In genomic region chr11:72221278-72221677, GRCm38 (mm10) we compare ENCODE assay signal across 9 mouse cellular contexts. TPM values are rescaled to one million over a fixed set of nuclear protein-coding genes. Genes with fewer than 3 reads are reported as not detected.
DNase-seq lines count a peak whose midpoint lies in the region; ATAC-seq and TF ChIP-seq lines count a peak whose summit lies in the region.
"Had no signal": no experiment of that assay in that cellular context is flagged by ENCODE, and none has a peak within 500 bp of the region (broad histone marks: within the 10 kb centered on the region; RNA-seq: fewer than 3 reads in every experiment).

No protein-coding gene starts in this region.

- H3K4me3 ChIP-seq in kidney, embryonic 14.5 days (ENCODE audit: low read length) = no peak overlapping the region
- H3K4me3 ChIP-seq in lung, embryonic 14.5 days (ENCODE audit: low read depth, low read length) = no peak overlapping the region
- H3K4me3 ChIP-seq: limb, embryonic 12.5 days had no signal

- no peak overlapping the region for H3K27ac ChIP-seq in kidney, embryonic 14.5 days (ENCODE audit: low read depth, low read length)
- no peak overlapping the region for H3K27ac ChIP-seq in lung, embryonic 14.5 days (ENCODE audit: low read depth)
- H3K27ac ChIP-seq: limb, embryonic 12.5 days had no signal

- no peaks in the 10 kb centered on the region for H3K9me3 ChIP-seq in kidney, embryonic 14.5 days (ENCODE audit: control insufficient read depth, low read length)
- no peaks in the 10 kb centered on the region for H3K9me3 ChIP-seq in lung, embryonic 14.5 days (ENCODE audit: low read depth, low read length)
- H3K9me3 ChIP-seq: limb, embryonic 12.5 days had no signal

- TF ChIP-seq CTCF in brain, embryonic 14.5 days (IDR thresholded peaks at IDR 0.05; ENCODE audit: borderline replicate concordance, extremely low read depth, insufficient read depth, insufficient read length) = peak; percentile 92
- TF ChIP-seq CTCF in lung, embryonic 14.5 days (IDR thresholded peaks at IDR 0.05; ENCODE audit: low read depth) = peak; percentile 93

- peak; percentile 63 to 70 for DNase-seq in cerebellum, adult 18-20 months
- no peak for DNase-seq in cerebellum, adult 11 months
- DNase-seq in brain, embryonic 14.5 days (ENCODE audit: low read depth) = peak; percentile 80
- DNase-seq in frontal cortex, postnatal 10 days (ENCODE audit: low spot score in 2 of 2) = peak; percentile 35 to 64
- peak; percentile 90 for DNase-seq in lung, embryonic 14.5 days
- peak; percentile 49 for DNase-seq in right cerebral cortex, postnatal 36 days (ENCODE audit: low spot score in 2 of 2)

- no peaks in the 10 kb centered on the region for H3K4me1 ChIP-seq in kidney, embryonic 14.5 days (ENCODE audit: control insufficient read depth, insufficient read depth, low read length)
- H3K4me1 ChIP-seq in lung, embryonic 14.5 days (ENCODE audit: insufficient read depth) = no peaks in the 10 kb centered on the region

- no peaks in the 10 kb centered on the region for H3K27me3 ChIP-seq in kidney, embryonic 14.5 days (ENCODE audit: control insufficient read depth, insufficient read depth, low read length)
- H3K27me3 ChIP-seq in lung, embryonic 14.5 days (ENCODE audit: insufficient read depth, low read length) = no peaks in the 10 kb centered on the region
- H3K27me3 ChIP-seq: limb, embryonic 12.5 days had no signal

- WGBS in kidney, embryonic 14.5 days = 17% methylated on average over 6 of the region's 6 CpGs
- WGBS in lung, embryonic 14.5 days = 14% methylated on average over 6 of the region's 6 CpGs

- no peak overlapping the region for H3K4me2 ChIP-seq in kidney, embryonic 14.5 days (replicated peaks; ENCODE audit: low read depth, low read length)
- no peak overlapping the region for H3K4me2 ChIP-seq in lung, embryonic 14.5 days
- H3K4me2 ChIP-seq: limb, embryonic 12.5 days had no signal

- H3K9ac ChIP-seq in kidney, embryonic 14.5 days (ENCODE audit: low read depth, low read length) = no peak overlapping the region
- no peak overlapping the region for H3K9ac ChIP-seq in lung, embryonic 14.5 days
- H3K9ac ChIP-seq: limb, embryonic 12.5 days had no signal

- TF ChIP-seq POLR2A in brain, embryonic 14.5 days (IDR thresholded peaks at IDR 0.05; ENCODE audit: borderline replicate concordance, extremely low read depth, insufficient read depth, insufficient read length, poor library complexity, severe bottlenecking) = no peak

- H3K36me3 ChIP-seq in kidney, embryonic 14.5 days (ENCODE audit: control insufficient read depth, insufficient read depth, low read length) = no peaks in the 10 kb centered on the region
- no peaks in the 10 kb centered on the region for H3K36me3 ChIP-seq in lung, embryonic 14.5 days (ENCODE audit: insufficient read depth)
- H3K36me3 ChIP-seq: limb, embryonic 12.5 days had no signal

- peak; percentile 89 for ATAC-seq in CD4-positive, CD25-positive, alpha-beta regulatory T cell, adult 4 months
- 0 out of 2 replicates have a peak, but pooled peaks have one; percentile 61 for ATAC-seq in kidney, embryonic 14.5 days (ENCODE audit: low FRiP score, low TSS enrichment)
- peak; percentile 44; the same call in 1 of the 2 replicates for ATAC-seq in lung, embryonic 14.5 days (ENCODE audit: insufficient read depth)

RNA-seq across cellular contexts. Expression of gene Med31, which starts 5.9 kb away (rescaled TPM):
- polyA plus RNA-seq in CD4-positive, CD25-positive, alpha-beta regulatory T cell, adult 4 months (2017; shearing (Covaris generic)) = 10 to 100 TPM; 17.9 to 19.9 TPM
- polyA plus RNA-seq in brain, embryonic 14.5 days (2012; rRNA removed) = 33.8 and 52.6 TPM in 2 replicates
- polyA plus RNA-seq in kidney, embryonic 14.5 days (2014; fragmentation: Nextera tagmentation; extraction: Ambion mirVana) = 45.6 and 62.1 TPM in 2 replicates
- polyA plus RNA-seq in lung, embryonic 14.5 days (2014; fragmentation: Nextera tagmentation; extraction: Ambion mirVana) = 38.9 and 40.6 TPM in 2 replicates

RNA-seq across cellular contexts. Expression of gene Txndc17, which starts 13.9 kb away (rescaled TPM):
- polyA plus RNA-seq in CD4-positive, CD25-positive, alpha-beta regulatory T cell, adult 4 months (2017; shearing (Covaris generic)) = 10 to 100 TPM; 86.0 to 99.9 TPM
- 66.5 and 78.4 TPM in 2 replicates for polyA plus RNA-seq in brain, embryonic 14.5 days (2012; rRNA removed)
- polyA plus RNA-seq in kidney, embryonic 14.5 days (2014; fragmentation: Nextera tagmentation; extraction: Ambion mirVana) = 207 and 237 TPM in 2 replicates
- 182 and 190 TPM in 2 replicates for polyA plus RNA-seq in lung, embryonic 14.5 days (2014; fragmentation: Nextera tagmentation; extraction: Ambion mirVana)

RNA-seq across cellular contexts. Expression of gene 4933427D14Rik, which starts 14.0 kb away (rescaled TPM):
- 10 to 100 TPM; 19.2 to 24.4 TPM for polyA plus RNA-seq in CD4-positive, CD25-positive, alpha-beta regulatory T cell, adult 4 months (2017; shearing (Covaris generic))
- polyA plus RNA-seq in brain, embryonic 14.5 days (2012; rRNA removed) = 28.2 and 31.3 TPM in 2 replicates
- 9.5 and 18.1 TPM in 2 replicates for polyA plus RNA-seq in kidney, embryonic 14.5 days (2014; fragmentation: Nextera tagmentation; extraction: Ambion mirVana)
- polyA plus RNA-seq in lung, embryonic 14.5 days (2014; fragmentation: Nextera tagmentation; extraction: Ambion mirVana) = 14.3 and 18.3 TPM in 2 replicates

RNA-seq across cellular contexts. Expression of gene Gm43951, which starts 14.6 kb away (rescaled TPM):
- not detected for polyA plus RNA-seq in CD4-positive, CD25-positive, alpha-beta regulatory T cell, adult 4 months (2017; shearing (Covaris generic))
- polyA plus RNA-seq in brain, embryonic 14.5 days (2012; rRNA removed) = 3.2 and 6.6 TPM in 2 replicates
- polyA plus RNA-seq in kidney, embryonic 14.5 days (2014; fragmentation: Nextera tagmentation; extraction: Ambion mirVana) = not detected in 2 replicates
- polyA plus RNA-seq in lung, embryonic 14.5 days (2014; fragmentation: Nextera tagmentation; extraction: Ambion mirVana) = not detected in 2 replicates

RNA-seq across cellular contexts. Expression of gene Slc13a5, which starts 45.7 kb away (rescaled TPM):
- not detected for polyA plus RNA-seq in CD4-positive, CD25-positive, alpha-beta regulatory T cell, adult 4 months (2017; shearing (Covaris generic))
- 0.93 and 2.8 TPM in 2 replicates for polyA plus RNA-seq in brain, embryonic 14.5 days (2012; rRNA removed)
- polyA plus RNA-seq in kidney, embryonic 14.5 days (2014; fragmentation: Nextera tagmentation; extraction: Ambion mirVana) = 0.15 and 0.26 TPM in 2 replicates
- not detected in 2 replicates for polyA plus RNA-seq in lung, embryonic 14.5 days (2014; fragmentation: Nextera tagmentation; extraction: Ambion mirVana)
- polyA plus RNA-seq: limb, embryonic 12.5 days had no signal
